Mouse (Mus musculus): ENCODE measurements around the gene Gm13697.

DNA sequence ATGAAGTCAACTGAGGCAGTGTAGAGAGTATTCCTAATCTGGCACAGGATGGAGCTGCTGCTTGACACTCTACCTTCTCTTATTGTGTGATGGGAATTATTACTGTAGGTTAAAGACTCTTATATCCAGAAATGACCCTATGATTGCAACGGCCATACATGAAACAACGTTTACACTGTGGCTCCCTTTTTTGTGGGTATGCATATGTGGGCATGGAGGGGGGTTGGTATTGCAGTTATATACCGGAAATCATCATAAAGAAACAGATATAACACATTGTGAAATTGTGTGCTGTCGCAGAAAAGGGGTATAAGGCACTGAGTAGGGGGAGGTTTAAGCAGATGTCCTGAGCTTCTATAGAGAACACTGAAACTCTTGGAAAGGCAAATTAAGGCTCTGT, 51.5 kb downstream of the Gm13697 start:
- TF ChIP-seq CTCF (IDR thresholded peaks at IDR 0.05; ENCODE audit: extremely low read depth, insufficient read length, insufficient replicate concordance, low read depth, low read length), result no peak
- no peak for TF ChIP-seq POLR2A (IDR thresholded peaks at IDR 0.05; ENCODE audit: low read depth, low read length)

Data from small intestine, adult 2 months (tissue).